Mouse (Mus musculus): ENCODE measurements around the gene S100a14. TPM values are rescaled to one million over a fixed set of nuclear protein-coding genes. Genes with fewer than 3 reads are reported as not detected.

S100a14 gene
- polyA plus RNA-seq, 1 experiment from 2014 or later, result not detected

GRCm38 (mm10) chr3:90508950-90509746, 17.5 kb upstream of the S100a14 start, which contains the start of gene Chtop:
Gene Chtop (minus strand): TSS chr3:90509498.
- Histone ChIP-seq H3K4me1 (peaks cover 23% of the 10 kb centered on the region), H3K27ac (replicated peaks) (peak within 1 kb of the TSS; percentile 99), H3K9me3 (no peaks in the 10 kb centered on the region), H3K27me3 (replicated peaks; ENCODE audit: low read depth, poor library complexity, severe bottlenecking) (peaks cover 31% of the 10 kb centered on the region), H3K4me3 (peak within 1 kb of the TSS; percentile 97), H3K36me3 (replicated peaks) (peaks cover 36% of the 10 kb centered on the region)
- DNase-seq (ENCODE audit: low spot score), result peak; percentile 99
- WGBS, result under 1% methylated on average over 66 of the region's 66 CpGs

GRCm38 (mm10) chr3:90509747-90510123, 16.9 kb upstream of the S100a14 start:
- 20% methylated on average over 2 of the region's 2 CpGs for WGBS
- H3K27ac ChIP-seq (replicated peaks), result peak overlapping the region; percentile 99
- DNase-seq (ENCODE audit: low spot score), result no peak

GRCm38 (mm10) chr3:90512276-90512675, 14.4 kb upstream of the S100a14 start:
- peaks cover 33% of the 10 kb centered on the region for H3K4me1 ChIP-seq
- H3K27me3 ChIP-seq (replicated peaks; ENCODE audit: low read depth, poor library complexity, severe bottlenecking), result peaks cover 52% of the 10 kb centered on the region
- no peak overlapping the region for H3K27ac ChIP-seq (replicated peaks)
- H3K9me3 ChIP-seq, result no peaks in the 10 kb centered on the region
- peaks cover 5% of the 10 kb centered on the region for H3K36me3 ChIP-seq (replicated peaks)
- DNase-seq (ENCODE audit: low spot score), result no peak
- WGBS, result 85% methylated on average over 5 of the region's 5 CpGs
- H3K4me3 ChIP-seq, result no peak overlapping the region

More at GRCm38 (mm10) chr3:90509747-90510123, 16.9 kb upstream of the S100a14 start:
- peak overlapping the region; percentile 97 for H3K4me3 ChIP-seq
- peaks cover 37% of the 10 kb centered on the region for H3K27me3 ChIP-seq (replicated peaks; ENCODE audit: low read depth, poor library complexity, severe bottlenecking)
- no peaks in the 10 kb centered on the region for H3K9me3 ChIP-seq
- H3K4me1 ChIP-seq, result peaks cover 29% of the 10 kb centered on the region
- peaks cover 30% of the 10 kb centered on the region for H3K36me3 ChIP-seq (replicated peaks)

GRCm38 (mm10) chr3:90512948-90513642, 13.6 kb upstream of the S100a14 start:
- peaks cover 25% of the 10 kb centered on the region for H3K4me1 ChIP-seq
- H3K9me3 ChIP-seq, result no peaks in the 10 kb centered on the region
- 79% methylated on average over 9 of the region's 9 CpGs for WGBS
- H3K36me3 ChIP-seq (replicated peaks), result no peaks in the 10 kb centered on the region
- no peak overlapping the region for H3K4me3 ChIP-seq
- H3K27ac ChIP-seq (replicated peaks), result no peak overlapping the region
- DNase-seq (ENCODE audit: low spot score), result no peak
- H3K27me3 ChIP-seq (replicated peaks; ENCODE audit: low read depth, poor library complexity, severe bottlenecking), result peaks cover 52% of the 10 kb centered on the region

GRCm38 (mm10) chr3:90513796-90514590, 12.7 kb upstream of the S100a14 start, which contains the start of the genes S100a1 and S100a13:
Gene S100a1 (minus strand): TSS chr3:90514392.
Gene S100a13 (plus strand): TSS chr3:90514435.
- Histone ChIP-seq H3K27me3 (replicated peaks; ENCODE audit: low read depth, poor library complexity, severe bottlenecking) (peaks cover 52% of the 10 kb centered on the region), H3K27ac (replicated peaks) (peak within 1 kb of the TSS; percentile 24; the same call in 1 of the 2 replicates), H3K4me3 (peak within 1 kb of the TSS; percentile 58), H3K9me3 (no peaks in the 10 kb centered on the region), H3K4me1 (peaks cover 23% of the 10 kb centered on the region), H3K36me3 (replicated peaks) (no peaks in the 10 kb centered on the region)
- DNase-seq (ENCODE audit: low spot score), result peak; percentile 40
- 2% methylated on average over 25 of the region's 25 CpGs for WGBS

DNA sequence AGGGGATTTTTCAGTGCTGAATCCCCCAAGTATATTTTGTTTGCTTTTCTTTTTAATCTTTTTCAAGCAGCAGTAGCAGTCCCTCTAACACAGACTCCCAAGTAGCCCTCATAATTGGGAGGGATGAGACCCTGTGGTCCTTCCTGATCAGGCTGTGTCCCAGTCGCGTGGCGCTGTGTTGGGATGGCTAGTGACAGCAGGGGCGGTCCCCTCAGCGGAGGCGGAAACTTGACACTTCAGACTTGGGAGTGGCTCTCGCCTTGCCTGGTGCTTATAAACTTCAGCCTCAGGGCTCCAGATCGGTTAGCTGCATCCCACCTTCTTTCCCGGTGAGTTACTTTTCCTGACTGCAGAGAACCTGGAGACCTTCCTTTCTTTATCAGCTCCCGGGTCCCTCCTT, 12.0 kb upstream of the S100a14 start:
- DNase-seq (ENCODE audit: low spot score), result peak; percentile 79
- Histone ChIP-seq H3K9me3 (no peaks in the 10 kb centered on the region), H3K27ac (replicated peaks) (peak overlapping the region; percentile 24; the same call in 1 of the 2 replicates), H3K27me3 (replicated peaks; ENCODE audit: low read depth, poor library complexity, severe bottlenecking) (peaks cover 52% of the 10 kb centered on the region), H3K4me3 (peak overlapping the region; percentile 58), H3K36me3 (replicated peaks) (no peaks in the 10 kb centered on the region), H3K4me1 (peaks cover 23% of the 10 kb centered on the region)
- 1% methylated on average over 10 of the region's 10 CpGs for WGBS

- Histone ChIP-seq H3K27ac (replicated peaks) (peak overlapping the region; percentile 20; the same call in 1 of the 2 replicates), H3K4me1 (peaks cover 23% of the 10 kb centered on the region), H3K27me3 (replicated peaks; ENCODE audit: low read depth, poor library complexity, severe bottlenecking) (peaks cover 52% of the 10 kb centered on the region), H3K9me3 (no peaks in the 10 kb centered on the region), H3K4me3 (peak overlapping the region; percentile 58), H3K36me3 (replicated peaks) (no peaks in the 10 kb centered on the region)
- DNase-seq (ENCODE audit: low spot score), result no peak
- WGBS, result 38% methylated on average over 1 of the region's 1 CpGs
Observed at GRCm38 (mm10) chr3:90515242-90515641, 11.4 kb upstream of the S100a14 start.

DNA sequence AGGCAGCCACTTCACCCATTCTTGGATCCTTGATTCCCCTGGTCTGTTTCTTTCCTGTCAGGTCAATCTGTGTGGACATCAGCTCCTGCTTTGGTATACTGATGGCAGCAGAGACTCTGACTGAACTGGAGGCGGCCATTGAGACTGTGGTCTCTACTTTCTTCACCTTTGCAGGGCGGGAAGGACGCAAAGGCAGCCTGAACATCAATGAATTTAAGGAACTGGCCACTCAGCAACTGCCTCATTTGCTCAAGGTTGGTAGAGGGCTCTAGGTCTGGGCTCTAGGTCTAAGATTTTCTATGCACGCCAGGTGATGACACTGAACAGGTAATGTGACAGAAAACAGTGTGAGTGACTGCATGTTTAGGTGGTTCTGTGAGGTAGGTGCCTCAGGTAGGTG, 10.9 kb upstream of the S100a14 start:
- Histone ChIP-seq H3K27ac (replicated peaks) (no peak overlapping the region), H3K4me1 (peaks cover 23% of the 10 kb centered on the region), H3K27me3 (replicated peaks; ENCODE audit: low read depth, poor library complexity, severe bottlenecking) (peaks cover 51% of the 10 kb centered on the region), H3K9me3 (no peaks in the 10 kb centered on the region), H3K36me3 (replicated peaks) (no peaks in the 10 kb centered on the region), H3K4me3 (no peak overlapping the region)
- WGBS, result 87% methylated on average over 4 of the region's 4 CpGs
- no peak for DNase-seq (ENCODE audit: low spot score)

DNA sequence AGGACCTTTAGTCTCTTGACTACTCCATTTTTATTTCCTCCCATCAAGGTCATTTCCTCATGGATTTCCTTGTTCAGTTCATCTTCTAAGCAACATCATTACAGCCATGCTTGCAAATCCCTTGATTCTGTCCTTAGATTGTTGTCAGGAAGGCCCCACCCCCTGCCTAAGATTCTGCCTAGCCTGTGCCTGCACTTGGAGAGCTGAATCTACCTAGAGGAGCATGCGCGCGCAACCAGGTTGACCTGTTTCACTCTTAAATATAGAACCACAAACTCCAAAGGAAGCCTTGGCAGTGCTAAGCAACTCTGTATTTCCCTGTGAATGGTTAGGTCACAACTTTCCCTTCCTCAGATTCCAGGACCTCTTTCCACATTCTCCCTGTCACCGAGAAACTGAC, 8.9 kb upstream of the S100a14 start:
- Histone ChIP-seq H3K36me3 (replicated peaks) (no peaks in the 10 kb centered on the region), H3K4me1 (peaks cover 23% of the 10 kb centered on the region), H3K27ac (replicated peaks) (no peak overlapping the region), H3K4me3 (no peak overlapping the region), H3K9me3 (no peaks in the 10 kb centered on the region), H3K27me3 (replicated peaks; ENCODE audit: low read depth, poor library complexity, severe bottlenecking) (peaks cover 35% of the 10 kb centered on the region)
- 83% methylated on average over 4 of the region's 4 CpGs for WGBS
- DNase-seq (ENCODE audit: low spot score), result no peak

GRCm38 (mm10) chr3:90525421-90525820, 1.2 kb upstream of the S100a14 start:
- no peaks in the 10 kb centered on the region for H3K36me3 ChIP-seq (replicated peaks)

GRCm38 (mm10) chr3:90526076-90526475, 580 bp upstream of the S100a14 start:
- H3K4me3 ChIP-seq, result no peak overlapping the region
- H3K36me3 ChIP-seq (replicated peaks), result no peaks in the 10 kb centered on the region
- H3K9me3 ChIP-seq, result no peaks in the 10 kb centered on the region
- no peak overlapping the region for H3K27ac ChIP-seq (replicated peaks)
- 0 out of 2 replicates have a peak, but pooled peaks cover 4% of the 10 kb centered on the region for H3K27me3 ChIP-seq (replicated peaks; ENCODE audit: low read depth, poor library complexity, severe bottlenecking)
- DNase-seq (ENCODE audit: low spot score), result no peak
- H3K4me1 ChIP-seq, result no peaks in the 10 kb centered on the region
- WGBS, result 70% methylated on average over 2 of the region's 2 CpGs

More at GRCm38 (mm10) chr3:90525421-90525820, 1.2 kb upstream of the S100a14 start:
- H3K27me3 ChIP-seq (replicated peaks; ENCODE audit: low read depth, poor library complexity, severe bottlenecking), result 0 out of 2 replicates have a peak, but pooled peaks cover 4% of the 10 kb centered on the region
- H3K4me1 ChIP-seq, result no peaks in the 10 kb centered on the region
- H3K4me3 ChIP-seq, result no peak overlapping the region
- 54% methylated on average over 4 of the region's 4 CpGs for WGBS
- H3K9me3 ChIP-seq, result no peaks in the 10 kb centered on the region
- no peak for DNase-seq (ENCODE audit: low spot score)
- H3K27ac ChIP-seq (replicated peaks), result no peak overlapping the region

DNA sequence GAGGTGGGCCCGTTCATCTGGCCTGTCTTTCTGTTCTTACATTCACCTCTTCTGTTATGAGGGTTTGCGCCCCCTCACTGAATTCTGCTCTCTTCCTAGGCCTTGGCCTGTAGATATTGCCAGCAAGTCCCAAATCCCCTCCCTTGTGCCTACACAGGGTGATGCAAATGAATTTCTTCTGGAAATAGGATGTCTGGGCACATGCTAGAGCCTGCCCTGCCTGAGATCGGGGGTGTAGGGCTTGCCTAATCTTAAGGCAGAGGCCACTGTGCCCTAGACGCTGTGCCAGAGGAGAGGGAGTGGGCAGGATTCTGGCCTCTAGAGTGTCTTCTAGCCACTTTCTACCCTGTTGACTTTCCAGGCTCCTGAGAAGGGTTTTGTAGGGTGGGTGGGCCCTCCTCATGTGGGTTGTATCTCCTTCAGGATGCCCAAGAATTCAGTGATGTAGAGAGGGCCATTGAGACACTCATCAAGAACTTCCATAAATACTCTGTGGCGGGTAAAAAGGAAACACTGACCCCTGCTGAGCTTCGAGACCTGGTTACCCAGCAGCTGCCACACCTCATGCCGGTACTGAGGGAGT, 726 bp downstream of the S100a14 start:
- no peak for DNase-seq (ENCODE audit: low spot score)
- no peak overlapping the region for H3K4me3 ChIP-seq
- WGBS, result 91% methylated on average over 7 of the region's 7 CpGs
- H3K27me3 ChIP-seq (replicated peaks; ENCODE audit: low read depth, poor library complexity, severe bottlenecking), result 0 out of 2 replicates have a peak, but pooled peaks cover 4% of the 10 kb centered on the region
- H3K27ac ChIP-seq (replicated peaks), result no peak overlapping the region
- H3K36me3 ChIP-seq (replicated peaks), result no peaks in the 10 kb centered on the region
- H3K4me1 ChIP-seq, result no peaks in the 10 kb centered on the region
- H3K9me3 ChIP-seq, result no peaks in the 10 kb centered on the region

All from embryonic facial prominence, embryonic 10.5 days (tissue).